Comparison of ENCODE assay signal across 8 mouse cellular contexts in the genomic region with DNA sequence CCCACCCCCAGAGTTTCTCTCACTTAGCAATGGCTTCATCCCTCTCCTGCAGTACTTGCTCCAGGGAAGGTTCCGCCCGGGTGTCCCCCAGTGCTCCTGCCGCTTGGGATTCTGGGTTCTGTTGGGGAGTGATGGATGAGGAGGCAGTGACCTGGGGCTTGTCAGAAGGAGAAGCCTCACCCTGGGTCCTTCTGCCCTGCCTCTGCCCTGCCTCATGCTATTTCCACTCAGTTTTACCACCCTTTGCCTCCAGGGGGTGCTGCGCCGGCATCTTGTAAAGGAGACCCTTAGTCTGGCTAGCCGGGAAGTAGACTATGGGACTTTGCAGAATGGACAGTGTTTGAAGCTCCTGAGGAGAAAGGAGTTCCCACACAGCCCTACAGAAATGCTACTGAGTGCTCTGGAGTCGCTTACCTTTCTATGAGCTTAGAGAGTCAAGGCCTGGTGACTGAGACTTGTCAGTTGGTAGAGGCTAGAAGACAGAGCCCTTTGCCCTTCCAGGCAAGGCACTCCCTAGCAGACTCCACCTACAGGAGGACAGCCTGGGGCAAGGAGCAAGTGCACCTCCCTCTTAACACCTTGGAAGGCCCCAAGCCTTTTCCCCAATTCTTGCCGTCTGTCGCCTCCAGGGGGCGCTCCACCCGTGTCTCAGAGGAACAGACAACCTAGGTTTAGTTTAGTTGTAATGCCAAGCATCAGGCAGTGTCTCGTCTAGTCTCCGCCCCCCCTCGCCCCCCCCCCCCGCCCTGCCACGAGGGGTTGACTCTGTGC. TPM values are rescaled to one million over a fixed set of nuclear protein-coding genes. Genes with fewer than 3 reads are reported as not detected.
DNase-seq lines count a peak whose midpoint lies in the region; ATAC-seq and TF ChIP-seq lines count a peak whose summit lies in the region.

No protein-coding gene starts in this region.

- H3K4me3 ChIP-seq in ES-Bruce4 (ENCODE audit: low read depth, low read length): peak overlapping the region; percentile 52
- no peak overlapping the region for H3K4me3 ChIP-seq in embryonic facial prominence, embryonic 11.5 days (ENCODE audit: low read depth, low read length)
- H3K4me3 ChIP-seq in heart, embryonic 16.5 days (ENCODE audit: low read length): peak overlapping the region; percentile 11; the same call in 1 of the 2 replicates
- H3K4me3 ChIP-seq in small intestine, adult 2 months (ENCODE audit: low read depth, low read length): peak overlapping the region; percentile 69

- TF ChIP-seq POLR2A in ES-Bruce4 (IDR thresholded peaks at IDR 0.05; ENCODE audit: insufficient read depth, low read length): no peak
- TF ChIP-seq POLR2A in small intestine, adult 2 months (IDR thresholded peaks at IDR 0.05; ENCODE audit: low read depth, low read length): peak; percentile 23; the same call in 1 of the 2 replicates

- H3K9ac ChIP-seq in ES-Bruce4 (ENCODE audit: low read depth, poor library complexity, severe bottlenecking): peak overlapping the region; percentile 65
- peak overlapping the region; percentile 28; the same call in 1 of the 2 replicates for H3K9ac ChIP-seq in embryonic facial prominence, embryonic 11.5 days (replicated peaks; ENCODE audit: low read length)
- H3K9ac ChIP-seq in heart, embryonic 16.5 days (ENCODE audit: low read length): no peak overlapping the region

- H3K4me2 ChIP-seq in embryonic facial prominence, embryonic 11.5 days (ENCODE audit: low read depth, low read length): no peak overlapping the region; the same call in 1 of the 2 replicates
- peak overlapping the region; percentile 26; the same call in 1 of the 2 replicates for H3K4me2 ChIP-seq in heart, embryonic 16.5 days (ENCODE audit: low read depth, low read length)

- no peaks in the 10 kb centered on the region for H3K27me3 ChIP-seq in ES-Bruce4 (ENCODE audit: control insufficient read depth, insufficient read depth, low read length, poor library complexity, severe bottlenecking)
- no peaks in the 10 kb centered on the region for H3K27me3 ChIP-seq in embryonic facial prominence, embryonic 11.5 days (ENCODE audit: control insufficient read depth, insufficient read depth, low read length)
- H3K27me3 ChIP-seq in heart, embryonic 16.5 days (ENCODE audit: control insufficient read depth, insufficient read depth, low read length): no peaks in the 10 kb centered on the region
- H3K27me3 ChIP-seq in small intestine, adult 2 months (ENCODE audit: control insufficient read depth, insufficient read depth, low read length): no peaks in the 10 kb centered on the region

- H3K27ac ChIP-seq in ES-Bruce4 (ENCODE audit: insufficient read depth, low read length): peak overlapping the region; percentile 93
- no peak overlapping the region for H3K27ac ChIP-seq in embryonic facial prominence, embryonic 11.5 days (replicated peaks; ENCODE audit: low read depth, low read length)
- no peak overlapping the region for H3K27ac ChIP-seq in heart, embryonic 16.5 days (ENCODE audit: low read length)
- H3K27ac ChIP-seq in small intestine, adult 2 months (ENCODE audit: insufficient read depth, low read depth, low read length): peak overlapping the region; percentile 100

- no peak for ATAC-seq in embryonic facial prominence, embryonic 11.5 days (replicated peaks; ENCODE audit: insufficient number of reproducible peaks, low FRiP score, low TSS enrichment, low read depth)
- ATAC-seq in heart, embryonic 16.5 days (replicated peaks; ENCODE audit: extremely low read depth, insufficient read depth, low FRiP score): no peak
- ATAC-seq in inflammation-experienced regulatory T-cells, adult 6 months: no peak

- TF ChIP-seq CTCF in ES-Bruce4 (IDR thresholded peaks at IDR 0.05; ENCODE audit: low read depth, low read length): peak; percentile 89
- peak; percentile 69 for TF ChIP-seq CTCF in small intestine, adult 2 months (IDR thresholded peaks at IDR 0.05; ENCODE audit: extremely low read depth, insufficient read length, insufficient replicate concordance, low read depth, low read length)

- peaks cover 6% of the 10 kb centered on the region for H3K4me1 ChIP-seq in ES-Bruce4 (ENCODE audit: control insufficient read depth, insufficient read depth, low read length)
- H3K4me1 ChIP-seq in embryonic facial prominence, embryonic 11.5 days (ENCODE audit: control insufficient read depth, insufficient read depth, low read length): peaks cover 4% of the 10 kb centered on the region
- peaks cover 7% of the 10 kb centered on the region for H3K4me1 ChIP-seq in heart, embryonic 16.5 days (ENCODE audit: control insufficient read depth, insufficient read depth, low read length)
- peaks cover 16% of the 10 kb centered on the region for H3K4me1 ChIP-seq in small intestine, adult 2 months (ENCODE audit: control insufficient read depth, insufficient read depth, insufficient read length, low read length)

- DNase-seq in adrenal gland, postnatal 10 days: peak; percentile 91
- peak; percentile 83 for DNase-seq in embryonic facial prominence, embryonic 11.5 days (ENCODE audit: low spot score)
- DNase-seq in kidney, postnatal 36 days: peak; percentile 87 to 94
- DNase-seq in lung, postnatal 14 days: peak; percentile 88

- 4% methylated on average over 16 of the region's 16 CpGs for WGBS in embryonic facial prominence, embryonic 11.5 days
- 11% methylated on average over 16 of the region's 16 CpGs for WGBS in heart, embryonic 16.5 days
- WGBS in small intestine, adult 2 months: 9% methylated on average over 16 of the region's 16 CpGs

- 0 out of 2 replicates have a peak, but pooled peaks cover 2% of the 10 kb centered on the region for H3K36me3 ChIP-seq in ES-Bruce4 (ENCODE audit: control insufficient read depth, insufficient read depth, low read length, poor library complexity, severe bottlenecking)
- no peaks in the 10 kb centered on the region for H3K36me3 ChIP-seq in embryonic facial prominence, embryonic 11.5 days (replicated peaks; ENCODE audit: control insufficient read depth, insufficient read depth, low read depth, low read length)
- 0 out of 2 replicates have a peak, but pooled peaks cover 3% of the 10 kb centered on the region for H3K36me3 ChIP-seq in heart, embryonic 16.5 days (ENCODE audit: control insufficient read depth, insufficient read depth)
- peaks cover 7% of the 10 kb centered on the region for H3K36me3 ChIP-seq in small intestine, adult 2 months (ENCODE audit: control insufficient read depth, insufficient read depth, low read length)

- H3K9me3 ChIP-seq in ES-Bruce4 (replicated peaks; ENCODE audit: control insufficient read depth, insufficient read depth, low read length, poor library complexity, severe bottlenecking): no peaks in the 10 kb centered on the region
- no peaks in the 10 kb centered on the region for H3K9me3 ChIP-seq in embryonic facial prominence, embryonic 11.5 days (replicated peaks; ENCODE audit: control insufficient read depth, low read length)
- H3K9me3 ChIP-seq in heart, embryonic 16.5 days (replicated peaks; ENCODE audit: control insufficient read depth, low read length): no peaks in the 10 kb centered on the region

- TF ChIP-seq EP300 in ES-Bruce4 (IDR thresholded peaks at IDR 0.05; ENCODE audit: insufficient read depth, low read depth, low read length): peak; percentile 75; the same call in 1 of the 2 replicates

RNA-seq across cellular contexts. Expression of a gene that starts 3.9 kb away (rescaled TPM):
- 45.8 and 48.4 TPM in 2 replicates for polyA plus RNA-seq in ES-Bruce4 (2011; ENCODE audit: insufficient read depth, insufficient read length, low read depth, missing spikeins)
- 10 to 100 TPM; 67.3 to 77.9 TPM for total RNA-seq in adrenal gland, postnatal 10 days (2021)
- polyA plus RNA-seq in embryonic facial prominence, embryonic 11.5 days (2014; fragmentation: Nextera tagmentation; extraction: Ambion mirVana): 41.7 and 42.7 TPM in 2 replicates
- 74.5 and 78.6 TPM in 2 replicates for polyA plus RNA-seq in heart, embryonic 16.5 days (2015; fragmentation: Nextera tagmentation; extraction: Ambion mirVana)
- polyA plus RNA-seq in small intestine, adult 2 months (2012; rRNA removed): 48.1 and 90.7 TPM in 2 replicates
- polyA plus RNA-seq in inflammation-experienced regulatory T-cells, adult 6 months (2017; shearing (Covaris generic)): 10 to 100 TPM; 26.7 to 80.0 (median 60.4) TPM

RNA-seq across cellular contexts. Expression of a gene that starts 10.4 kb away (rescaled TPM):
- 9.3 and 10.5 TPM in 2 replicates for polyA plus RNA-seq in ES-Bruce4 (2011; ENCODE audit: insufficient read depth, insufficient read length, low read depth, missing spikeins)
- total RNA-seq in adrenal gland, postnatal 10 days (2021): 1 to 10 TPM; 6.8 to 9.5 TPM
- polyA plus RNA-seq in embryonic facial prominence, embryonic 11.5 days (2014; fragmentation: Nextera tagmentation; extraction: Ambion mirVana): 12.1 and 14.2 TPM in 2 replicates
- 6.0 and 7.4 TPM in 2 replicates for polyA plus RNA-seq in heart, embryonic 16.5 days (2015; fragmentation: Nextera tagmentation; extraction: Ambion mirVana)
- 4.6 and 5.1 TPM in 2 replicates for polyA plus RNA-seq in small intestine, adult 2 months (2012; rRNA removed)
- 10 to 100 TPM in 2 of 3 experiments, 1 to 10 TPM in 1; 4.4 to 24.9 (median 20.8) TPM for polyA plus RNA-seq in inflammation-experienced regulatory T-cells, adult 6 months (2017; shearing (Covaris generic))

RNA-seq across cellular contexts. Expression of a gene that starts 26.8 kb away (rescaled TPM):
- polyA plus RNA-seq in ES-Bruce4 (2011; ENCODE audit: insufficient read depth, insufficient read length, low read depth, missing spikeins): 22.4 and 26.3 TPM in 2 replicates
- total RNA-seq in adrenal gland, postnatal 10 days (2021): 10 to 100 TPM in 1 of 2 experiments, 1 to 10 TPM in 1; 8.2 to 13.9 TPM
- polyA plus RNA-seq in embryonic facial prominence, embryonic 11.5 days (2014; fragmentation: Nextera tagmentation; extraction: Ambion mirVana): 7.6 and 11.3 TPM in 2 replicates
- 8.0 and 32.8 TPM in 2 replicates for polyA plus RNA-seq in heart, embryonic 16.5 days (2015; fragmentation: Nextera tagmentation; extraction: Ambion mirVana)
- polyA plus RNA-seq in small intestine, adult 2 months (2012; rRNA removed): 1,043 and 2,448 TPM in 2 replicates
- polyA plus RNA-seq in inflammation-experienced regulatory T-cells, adult 6 months (2017; shearing (Covaris generic)): not detected

RNA-seq across cellular contexts. Expression of a gene that starts 51.1 kb away (rescaled TPM):
- polyA plus RNA-seq in ES-Bruce4 (2011; ENCODE audit: insufficient read depth, insufficient read length, low read depth, missing spikeins): 7.9 and 8.0 TPM in 2 replicates
- total RNA-seq in adrenal gland, postnatal 10 days (2021): 10 to 100 TPM; 23.7 to 24.5 TPM
- 29.3 and 30.8 TPM in 2 replicates for polyA plus RNA-seq in embryonic facial prominence, embryonic 11.5 days (2014; fragmentation: Nextera tagmentation; extraction: Ambion mirVana)
- 28.8 and 30.9 TPM in 2 replicates for polyA plus RNA-seq in heart, embryonic 16.5 days (2015; fragmentation: Nextera tagmentation; extraction: Ambion mirVana)
- polyA plus RNA-seq in small intestine, adult 2 months (2012; rRNA removed): 30.1 and 46.4 TPM in 2 replicates
- 10 to 100 TPM; 18.9 to 32.0 (median 30.4) TPM for polyA plus RNA-seq in inflammation-experienced regulatory T-cells, adult 6 months (2017; shearing (Covaris generic))

RNA-seq across cellular contexts. Expression of a gene that starts 51.9 kb away (rescaled TPM):
- polyA plus RNA-seq in ES-Bruce4 (2011; ENCODE audit: insufficient read depth, insufficient read length, low read depth, missing spikeins): 71.1 and 102 TPM in 2 replicates
- 10 to 100 TPM; 41.3 to 44.6 TPM for total RNA-seq in adrenal gland, postnatal 10 days (2021)
- polyA plus RNA-seq in embryonic facial prominence, embryonic 11.5 days (2014; fragmentation: Nextera tagmentation; extraction: Ambion mirVana): 136 and 146 TPM in 2 replicates
- 59.7 and 70.4 TPM in 2 replicates for polyA plus RNA-seq in heart, embryonic 16.5 days (2015; fragmentation: Nextera tagmentation; extraction: Ambion mirVana)
- 31.2 and 43.7 TPM in 2 replicates for polyA plus RNA-seq in small intestine, adult 2 months (2012; rRNA removed)
- 10 to 100 TPM; 63.3 to 71.1 (median 67.0) TPM for polyA plus RNA-seq in inflammation-experienced regulatory T-cells, adult 6 months (2017; shearing (Covaris generic))

Comparison
In these comparisons a context has a peak if more than half of its experiments do, and no peak if none do; other contexts are left out.
1. H3K27ac ChIP-seq: peak in ES-Bruce4 (single experiment) and small intestine, adult 2 months (single experiment); none in embryonic facial prominence, embryonic 11.5 days (single experiment) and heart, embryonic 16.5 days (single experiment).
2. RNA of a gene that starts 26.8 kb away (polyA plus RNA-seq): 1,043 to 2,448 TPM in small intestine, adult 2 months; 22.4 to 26.3 TPM in ES-Bruce4, 8.0 to 32.8 TPM in heart, embryonic 16.5 days, 7.6 to 11.3 TPM in embryonic facial prominence, embryonic 11.5 days and not detected in inflammation-experienced regulatory T-cells, adult 6 months; every median in the first group is over 10 times any median in the second.
3. Peak in every context shown above with its lines, with median percentiles within 50 percentile points of each other: DNase-seq.